Mouse (Mus musculus): ENCODE data around the gene Kdm7a. TPM values are rescaled to one million over a fixed set of nuclear protein-coding genes. Genes with fewer than 3 reads are reported as not detected.
A peak's percentile ranks its signal among the peaks of the same experiment; 100 is the strongest.

Kdm7a gene
- total RNA-seq, 2 experiments from 2014 or later = 15.0 to 16.6 TPM

DNA sequence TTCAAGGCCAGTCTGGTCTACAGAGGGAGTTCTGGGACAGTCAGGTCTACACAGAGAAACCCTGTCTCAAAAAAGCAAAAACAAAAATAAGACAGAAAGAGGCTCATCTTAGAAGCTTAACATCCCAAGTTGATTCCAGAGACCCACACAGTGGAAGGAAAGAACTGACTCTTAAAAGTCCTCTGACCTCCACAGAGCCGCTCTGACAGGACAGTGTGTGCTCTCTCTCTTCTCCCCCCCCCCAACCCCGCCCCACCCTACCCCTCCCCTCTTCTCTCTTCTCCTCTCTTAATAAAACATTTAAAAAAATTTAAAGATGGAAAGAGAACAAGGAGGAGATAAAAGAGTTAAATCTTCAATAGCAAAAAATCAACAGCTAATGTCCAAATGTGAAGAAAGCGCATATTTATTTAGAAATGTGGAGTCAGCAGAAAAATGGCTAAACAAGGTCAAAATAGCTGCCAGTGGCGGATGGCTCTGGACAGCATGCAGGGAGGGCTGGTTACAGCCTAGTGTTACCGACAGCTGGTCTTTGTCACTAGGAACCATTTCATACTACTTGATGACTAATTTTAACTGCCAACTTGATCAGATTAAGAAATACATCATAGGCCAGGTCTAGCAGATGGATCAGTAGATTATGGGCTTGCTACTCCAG is 8.5 kb upstream of the Kdm7a start:
- intact Hi-C loops (cut with DNase I; ENCODE audit: low total_unique reads) = no loop called here
- no peak for DNase-seq

- no peak for DNase-seq
- intact Hi-C loops (cut with DNase I; ENCODE audit: low total_unique reads) = no loop called here
Observed at GRCm38 (mm10) chr6:39209677-39210076, 3.1 kb upstream of the Kdm7a start.

GRCm38 (mm10) chr6:39208181-39208580 is 1.6 kb upstream of the Kdm7a start:
- intact Hi-C loops (cut with DNase I; ENCODE audit: low total_unique reads) = no loop called here
- DNase-seq = no peak

- DNase-seq = peak; percentile 48
- intact Hi-C loops (cut with DNase I; ENCODE audit: low total_unique reads) = no loop called here
Observed at GRCm38 (mm10) chr6:39205650-39206580, 674 bp downstream of the Kdm7a start.

DNA sequence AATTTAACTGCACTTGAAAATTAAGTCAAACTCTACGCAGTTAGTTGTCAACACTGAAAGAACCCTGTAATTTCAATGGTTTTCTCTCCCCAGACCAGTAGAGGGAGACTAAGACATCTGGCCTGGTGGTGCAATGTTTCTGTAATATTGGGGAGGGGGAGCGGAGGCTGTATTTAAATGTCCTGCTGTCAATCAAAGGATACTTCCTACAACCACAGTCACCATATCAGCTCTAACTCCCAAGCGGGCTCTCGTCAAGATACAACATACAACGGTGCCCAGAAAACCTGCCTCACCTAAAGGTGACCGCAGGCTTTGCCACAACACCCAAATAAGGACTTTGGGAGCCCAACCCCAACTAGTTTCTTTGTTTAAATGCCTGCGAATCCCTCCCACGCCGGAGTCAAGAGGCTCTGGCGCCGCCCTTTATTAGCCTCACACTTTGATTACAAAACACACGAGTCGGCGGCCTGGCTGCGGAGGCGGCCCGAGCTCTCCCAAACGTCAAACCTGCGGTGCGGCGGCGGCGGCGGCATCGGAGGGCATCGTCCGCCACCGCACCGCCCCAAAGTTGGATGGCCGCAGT is 1.4 kb downstream of the Kdm7a start:
- DNase-seq = peak; percentile 65
- intact Hi-C loops (cut with DNase I; ENCODE audit: low total_unique reads) = no loop called here

GRCm38 (mm10) chr6:39204444-39204843 is 2.1 kb downstream of the Kdm7a start:
- no peak for DNase-seq
- intact Hi-C loops (cut with DNase I; ENCODE audit: low total_unique reads) = loop anchor here (5.0 kb wide), 1 partner anchor 138 kb away; no protein-coding TSS in a partner anchor

DNA sequence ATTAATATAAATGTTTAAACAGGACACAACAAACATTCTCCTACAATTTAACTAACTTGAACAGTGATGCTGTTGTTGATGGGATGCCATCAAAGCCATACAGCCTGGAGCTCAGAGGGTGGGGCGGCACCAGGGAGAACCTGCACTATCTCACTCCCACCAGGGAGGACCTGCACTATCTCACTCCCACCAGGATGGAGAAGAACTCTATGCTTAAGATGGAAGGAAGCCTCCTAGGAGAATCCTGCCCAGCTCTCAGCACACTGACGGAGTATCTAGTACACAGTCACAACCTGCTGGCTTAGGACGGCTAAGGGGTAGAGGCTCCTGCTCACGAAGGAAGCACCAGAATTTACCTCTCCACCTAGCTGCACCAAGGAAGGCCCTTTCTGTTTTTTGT is 3.4 kb downstream of the Kdm7a start:
- no peak for DNase-seq
- intact Hi-C loops (cut with DNase I; ENCODE audit: low total_unique reads) = loop anchor here (5.0 kb wide), 1 partner anchor 139 kb away; no protein-coding TSS in a partner anchor

GRCm38 (mm10) chr6:39193006-39193405 is 13.6 kb downstream of the Kdm7a start:
- no peak for DNase-seq
- intact Hi-C loops (cut with DNase I; ENCODE audit: low total_unique reads) = no loop called here

DNA sequence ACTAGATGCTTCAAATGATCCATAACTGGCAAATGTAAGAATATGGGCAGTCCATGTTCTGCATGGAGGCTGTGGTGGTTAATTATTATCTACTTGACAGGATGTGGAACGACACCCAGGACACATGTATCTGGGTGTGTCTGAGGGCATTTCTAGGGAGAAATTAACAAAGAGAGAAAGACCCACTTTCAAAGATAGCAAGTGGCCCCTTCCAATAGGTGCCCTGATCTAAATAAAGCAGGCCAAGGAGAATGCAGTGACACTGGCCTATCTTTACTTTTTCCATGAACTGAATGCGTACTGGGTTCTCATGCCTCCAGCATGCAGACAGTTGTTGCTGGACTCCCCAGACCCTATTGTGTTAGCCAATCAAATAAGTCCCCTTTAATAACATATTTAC is 15.1 kb downstream of the Kdm7a start:
- intact Hi-C loops (cut with DNase I; ENCODE audit: low total_unique reads) = no loop called here
- no peak for DNase-seq

GRCm38 (mm10) chr6:39187227-39187626 is 19.4 kb downstream of the Kdm7a start:
- intact Hi-C loops (cut with DNase I; ENCODE audit: low total_unique reads) = no loop called here

DNA sequence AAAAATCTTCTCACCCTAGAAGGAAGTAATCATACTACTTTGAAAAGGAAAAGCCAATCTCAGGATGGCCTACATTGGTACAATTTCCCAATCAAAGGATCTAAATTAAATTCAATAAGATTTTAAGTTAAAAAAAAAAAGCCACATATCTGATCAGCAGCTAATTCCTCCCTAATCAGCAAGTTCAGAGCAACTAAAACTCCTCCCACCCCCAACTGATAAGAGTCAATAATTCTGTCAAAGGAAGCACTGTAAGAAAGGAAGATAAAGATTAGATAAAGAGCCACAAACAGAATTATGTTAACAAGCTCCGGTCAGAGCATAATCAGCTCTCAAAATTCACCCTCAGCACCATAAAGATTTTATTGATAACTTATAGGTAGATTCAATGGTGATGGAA is 37.5 kb downstream of the Kdm7a start:
- intact Hi-C loops (cut with DNase I; ENCODE audit: low total_unique reads) = no loop called here
- DNase-seq = no peak

More at GRCm38 (mm10) chr6:39187227-39187626, 19.4 kb downstream of the Kdm7a start:
- no peak for DNase-seq

GRCm38 (mm10) chr6:39164891-39165290 is 41.7 kb downstream of the Kdm7a start:
- intact Hi-C loops (cut with DNase I; ENCODE audit: low total_unique reads) = no loop called here
- no peak for DNase-seq

DNA sequence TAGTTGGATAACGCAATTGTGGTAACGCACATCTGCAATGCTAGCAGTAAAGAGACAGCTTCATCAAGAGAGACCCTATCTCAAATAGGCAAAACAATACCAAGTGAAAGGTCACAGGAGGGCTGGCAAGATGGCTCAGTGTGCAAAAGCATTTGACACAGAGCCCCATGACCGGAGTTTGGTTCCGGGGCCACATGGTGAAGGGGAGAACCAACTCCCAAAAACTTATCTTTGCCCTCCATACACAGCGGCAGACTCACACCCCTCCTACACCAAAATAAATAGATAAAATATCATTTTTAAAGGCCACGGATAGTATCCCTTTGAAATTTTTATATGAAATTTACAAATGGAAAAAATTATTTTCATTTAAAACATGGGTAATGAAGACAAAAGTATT is 44.6 kb downstream of the Kdm7a start:
- intact Hi-C loops (cut with DNase I; ENCODE audit: low total_unique reads) = no loop called here
- DNase-seq = no peak

DNA sequence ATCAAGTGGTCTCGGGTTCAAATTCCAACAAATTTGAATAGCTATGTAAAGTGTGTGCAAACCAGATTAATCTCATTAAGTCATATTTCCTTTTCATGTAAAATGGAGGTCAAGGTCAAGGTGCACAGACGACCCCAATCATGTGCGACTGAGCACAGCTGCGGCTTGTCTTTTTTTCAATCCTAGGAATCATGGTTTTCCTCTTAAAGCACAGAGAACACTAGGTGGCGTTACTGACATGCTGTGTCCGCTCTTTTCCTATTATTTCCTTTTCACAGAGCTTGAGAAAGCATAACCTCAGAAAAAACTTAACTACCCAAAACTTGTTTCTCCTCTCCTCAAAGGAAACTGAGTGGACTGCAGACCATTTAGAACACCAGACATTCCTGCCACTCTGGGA is 60.5 kb downstream of the Kdm7a start:
- intact Hi-C loops (cut with DNase I; ENCODE audit: low total_unique reads) = no loop called here

DNA sequence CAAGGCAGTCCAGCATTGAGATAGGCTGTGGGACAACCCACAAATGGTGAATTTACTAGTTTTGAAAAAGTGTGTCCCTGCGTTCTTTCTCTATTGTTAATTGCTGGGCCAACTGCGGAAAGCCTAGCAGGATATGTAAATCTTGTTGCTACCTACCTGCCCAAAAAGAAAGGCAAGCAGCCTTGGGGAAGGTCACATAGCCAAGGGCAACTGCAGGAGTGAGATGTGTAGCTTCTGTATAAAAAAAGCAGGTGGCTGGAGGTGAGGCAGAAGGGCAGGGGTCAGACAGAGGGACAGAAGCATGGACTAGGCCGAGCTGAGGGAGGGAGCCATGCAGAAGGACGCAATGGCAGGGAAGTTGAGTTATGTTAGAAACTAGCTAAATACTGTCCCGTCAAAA is 74.0 kb downstream of the Kdm7a start:
- DNase-seq = no peak
- intact Hi-C loops (cut with DNase I; ENCODE audit: low total_unique reads) = no loop called here

More for the DNA sequence above, 60.5 kb downstream of the Kdm7a start:
- no peak for DNase-seq

GRCm38 (mm10) chr6:39131480-39131879 is 75.1 kb downstream of the Kdm7a start:
- no peak for DNase-seq
- intact Hi-C loops (cut with DNase I; ENCODE audit: low total_unique reads) = no loop called here

GRCm38 (mm10) chr6:39124719-39125118 is 81.9 kb downstream of the Kdm7a start:
- DNase-seq = no peak
- intact Hi-C loops (cut with DNase I; ENCODE audit: low total_unique reads) = no loop called here

DNA sequence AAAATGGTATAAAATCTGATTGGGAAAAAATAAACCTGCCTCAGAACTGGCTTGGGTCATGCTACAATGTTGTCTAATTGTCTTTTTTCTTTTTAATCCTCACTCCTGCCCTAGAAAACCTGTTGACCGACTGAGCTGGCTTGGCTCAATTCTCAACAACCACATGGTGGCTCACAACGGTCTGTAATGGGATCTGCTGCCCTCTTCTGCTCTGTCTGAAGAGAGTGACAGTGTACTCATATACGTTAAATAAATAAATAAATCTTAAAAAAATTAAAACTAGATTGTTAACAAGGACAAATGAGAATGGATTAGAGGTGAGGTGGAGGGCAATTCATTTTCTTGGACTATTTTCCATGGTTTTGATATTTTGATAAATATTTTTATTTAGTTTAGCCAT is 85.9 kb downstream of the Kdm7a start:
- intact Hi-C loops (cut with DNase I; ENCODE audit: low total_unique reads) = no loop called here
- DNase-seq = no peak

DNA sequence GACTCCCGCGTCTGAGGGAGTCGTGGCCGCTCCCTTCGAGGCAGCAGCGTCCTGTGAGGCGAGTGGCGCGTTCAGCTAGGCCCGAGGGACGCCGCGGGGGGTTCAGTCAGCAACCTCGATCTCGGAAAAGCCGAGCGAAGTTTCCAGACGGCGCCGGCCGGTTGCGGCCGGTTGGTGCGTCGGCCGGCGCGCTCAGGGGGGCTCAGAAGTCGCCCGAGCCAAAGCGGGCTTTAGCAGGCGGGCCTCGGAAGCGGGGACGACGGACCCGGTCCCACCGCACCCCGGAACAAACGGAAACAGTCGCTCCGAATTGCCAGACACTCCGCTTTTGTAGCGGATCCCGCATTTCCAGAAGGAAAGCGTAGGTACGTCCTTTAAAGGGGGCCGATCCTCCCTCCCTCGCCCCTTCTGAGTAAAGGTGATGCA is 88.1 kb downstream of the Kdm7a start:
- intact Hi-C loops (cut with DNase I; ENCODE audit: low total_unique reads) = no loop called here
- DNase-seq = peak; percentile 48

All from gastrocnemius, postnatal 14 days (tissue).